Mouse (Mus musculus): Measurements from ENCODE around the gene Nrl.

DNA sequence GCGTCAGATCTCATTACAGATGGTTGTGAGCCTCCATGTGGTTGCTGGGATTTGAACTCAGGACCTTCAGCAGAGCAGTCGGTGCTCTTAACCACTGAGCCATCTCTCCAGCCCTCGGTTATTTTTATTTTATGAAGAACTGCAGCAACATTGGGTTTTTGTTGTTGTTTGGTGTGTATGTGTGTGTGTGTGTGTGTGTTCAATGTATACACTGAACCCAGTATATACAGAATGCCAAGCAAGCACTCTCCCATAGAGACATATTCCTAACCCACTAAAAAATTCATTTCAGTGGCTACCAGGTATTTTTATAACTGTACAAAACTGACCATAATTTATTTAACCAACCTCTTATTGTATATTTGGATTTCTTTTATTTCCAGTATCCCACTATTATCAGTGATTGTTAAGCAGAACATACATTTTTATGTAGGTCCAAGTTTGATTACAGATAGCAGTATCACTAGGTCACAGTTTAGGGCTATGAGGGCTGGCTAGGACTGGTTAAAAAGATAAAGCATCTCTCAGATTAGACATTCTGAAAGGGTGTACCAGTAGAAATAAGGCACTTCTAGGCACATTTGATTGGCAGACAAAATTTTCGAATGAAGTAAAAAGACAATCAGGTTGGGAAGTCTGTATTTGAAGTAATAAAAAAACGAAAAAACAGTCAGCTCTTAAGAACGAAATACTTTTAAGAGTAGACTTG, 34.1 kb upstream of the Nrl start:
- TF ChIP-seq CTCF (IDR thresholded peaks at IDR 0.05; ENCODE audit: low read depth) (peak; percentile 35), EP300 (IDR thresholded peaks at IDR 0.05; ENCODE audit: low read depth) (peak; percentile 96)

Measured in liver, postnatal 0 days (tissue).